Mouse (Mus musculus) midbrain, embryonic 13.5 days (tissue): ENCODE measurements around the gene Rps18. TPM values are rescaled to one million over a fixed set of nuclear protein-coding genes. Genes with fewer than 3 reads are reported as not detected.
"Not testable (repeated sequence)": the region's sequence is repeated elsewhere in the genome, so short reads cannot be mapped to it uniquely, and the experiment has no call there.

Experiments used
- ATAC-seq: fragments of 200-750 bp; cut with Nextera tagmentation; 2 replicates; pipeline ENCODE4 v1.8.0; 2017; ENCODE audit warnings: mild to moderate bottlenecking, moderate TSS enrichment, moderate library complexity
- H3K27ac ChIP-seq: fragments of 300-500 bp; sonication (generic); 2 replicates; pipeline ENCODE4 v1.5.1; 2015; ENCODE audit warnings: inconsistent platforms, mild to moderate bottlenecking, moderate library complexity
- H3K27me3 ChIP-seq: fragments of 300-500 bp; sonication (generic); 2 replicates; pipeline ENCODE4 v1.6.1; 2015; ENCODE audit warnings: mild to moderate bottlenecking, inconsistent platforms
- H3K36me3 ChIP-seq: fragments of 300-500 bp; sonication (generic); 2 replicates; pipeline ENCODE4 v1.6.1; 2015; ENCODE audit warnings: mild to moderate bottlenecking, inconsistent platforms
- H3K4me1 ChIP-seq: fragments of 300-500 bp; sonication (generic); replicated peaks from 2 replicates; pipeline ENCODE4 v1.6.1; 2015; ENCODE audit warnings: inconsistent platforms
- H3K4me2 ChIP-seq: fragments of 300-500 bp; sonication (generic); replicated peaks from 2 replicates; pipeline ENCODE4 v1.6.1; 2015; ENCODE audit warnings: moderate library complexity, mild to moderate bottlenecking, inconsistent platforms
- H3K4me3 ChIP-seq: fragments of 300-500 bp; sonication (generic); replicated peaks from 2 replicates; pipeline ENCODE4 v1.5.1; 2015; ENCODE audit warnings: mild to moderate bottlenecking, inconsistent platforms
- H3K9ac ChIP-seq: fragments of 300-500 bp; sonication (generic); replicated peaks from 2 replicates; pipeline ENCODE4 v1.6.1; 2015; ENCODE audit warnings: mild to moderate bottlenecking, inconsistent platforms
- H3K9me3 ChIP-seq: fragments of 300-500 bp; sonication (generic); 2 replicates; pipeline ENCODE4 v1.6.1; 2016; ENCODE audit warnings: mild to moderate bottlenecking, inconsistent platforms
- WGBS: fragments of 180-500 bp; shearing (Covaris S2); methylation state at CpG from one replicate; pipeline ENCODE4 v1.1.7; 2015; 5-methylcytosine and 5-hydroxymethylcytosine counted together
- polyA plus RNA-seq: library from polyadenylated mRNA; unstranded; fragments of >200 nt; fragmentation: Nextera tagmentation; extraction: Ambion mirVana; gene quantifications from 2 replicates; pipeline ENCODE4 v1.2.1, GENCODE M21; 2015

The Rps18 gene
- polyA plus RNA-seq, 1 experiment from 2014 or later, result 949 TPM

DNA sequence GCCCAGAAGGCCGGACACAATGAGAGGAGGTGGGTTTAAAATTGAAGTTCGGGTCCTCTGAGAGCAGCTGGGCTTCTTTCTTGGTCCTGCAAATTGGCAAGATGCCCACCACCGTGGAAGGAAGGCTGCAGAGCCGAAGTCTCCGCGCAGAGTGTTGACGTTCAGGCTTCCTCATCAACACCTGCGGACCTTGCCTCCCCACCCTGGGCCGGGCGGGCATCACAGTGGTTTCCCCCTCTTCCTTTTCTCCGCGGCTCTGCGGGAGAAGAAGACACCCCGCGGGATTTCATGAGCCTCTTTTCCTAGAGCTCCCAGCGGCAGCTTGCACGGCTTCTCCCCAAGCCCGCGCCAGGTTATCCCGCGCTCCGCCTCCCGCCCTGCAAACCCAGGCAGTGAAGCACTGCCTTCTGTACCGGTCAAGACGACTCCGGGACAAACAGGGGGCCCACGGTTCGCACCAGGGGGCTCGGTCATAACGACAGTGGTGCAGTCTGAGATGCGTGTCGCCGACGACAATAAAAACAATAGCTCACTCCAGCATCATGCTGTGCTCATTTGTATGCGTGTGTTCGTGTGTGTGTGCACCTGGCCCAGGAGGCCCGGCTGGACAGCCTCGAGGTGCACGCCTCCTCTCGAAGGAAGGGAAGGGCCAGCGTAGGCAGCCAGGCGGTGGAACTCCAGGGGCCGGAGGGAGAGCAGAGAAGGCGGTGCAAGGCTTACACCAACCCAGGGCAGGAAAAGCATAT lies 47.3 kb downstream of the Rps18 start:
- H3K9me3 ChIP-seq, result no peaks in the 10 kb centered on the region
- H3K4me2 ChIP-seq, result peak overlapping the region; percentile 83
- 0% methylated on average over 41 of the region's 44 CpGs for WGBS
- H3K4me1 ChIP-seq, result peaks cover 32% of the 10 kb centered on the region
- peak overlapping the region; percentile 74 for H3K9ac ChIP-seq
- ATAC-seq, result peak; percentile 18; the same call in 1 of the 2 replicates
- no peaks in the 10 kb centered on the region for H3K27me3 ChIP-seq
- H3K4me3 ChIP-seq, result peak overlapping the region; percentile 89
- H3K27ac ChIP-seq, result peak overlapping the region; percentile 91
- peaks cover 24% of the 10 kb centered on the region for H3K36me3 ChIP-seq

DNA sequence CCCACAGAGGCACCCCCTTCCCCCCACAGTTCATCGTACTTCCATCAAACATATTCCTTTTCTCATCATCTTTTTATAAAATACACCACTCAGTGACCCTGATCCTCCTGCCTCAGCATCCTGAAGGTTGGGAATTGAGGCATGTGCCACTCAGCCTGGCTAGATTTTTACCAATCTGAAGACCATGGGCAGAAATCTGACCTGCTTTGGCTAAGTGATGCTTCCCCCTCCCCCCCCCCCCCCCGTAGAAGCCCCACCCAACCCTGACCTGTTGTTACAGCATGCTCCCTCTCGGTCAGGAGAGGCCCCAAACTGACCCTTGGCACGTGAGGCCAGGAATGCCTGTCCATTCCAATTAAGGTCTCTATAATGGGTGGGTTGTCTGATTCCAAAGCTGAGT lies 51.0 kb downstream of the Rps18 start, which contains the start of gene Platr17:
TSS of gene Platr17 (plus strand) at position 301 of the 400 bp plus-strand sequence.
- not testable (repeated sequence) for H3K4me1 ChIP-seq, H3K4me3 ChIP-seq, ATAC-seq, H3K36me3 ChIP-seq, H3K27ac ChIP-seq, H3K9me3 ChIP-seq, H3K4me2 ChIP-seq, H3K27me3 ChIP-seq, H3K9ac ChIP-seq
- WGBS, result 35% methylated on average over 3 of the region's 4 CpGs

DNA sequence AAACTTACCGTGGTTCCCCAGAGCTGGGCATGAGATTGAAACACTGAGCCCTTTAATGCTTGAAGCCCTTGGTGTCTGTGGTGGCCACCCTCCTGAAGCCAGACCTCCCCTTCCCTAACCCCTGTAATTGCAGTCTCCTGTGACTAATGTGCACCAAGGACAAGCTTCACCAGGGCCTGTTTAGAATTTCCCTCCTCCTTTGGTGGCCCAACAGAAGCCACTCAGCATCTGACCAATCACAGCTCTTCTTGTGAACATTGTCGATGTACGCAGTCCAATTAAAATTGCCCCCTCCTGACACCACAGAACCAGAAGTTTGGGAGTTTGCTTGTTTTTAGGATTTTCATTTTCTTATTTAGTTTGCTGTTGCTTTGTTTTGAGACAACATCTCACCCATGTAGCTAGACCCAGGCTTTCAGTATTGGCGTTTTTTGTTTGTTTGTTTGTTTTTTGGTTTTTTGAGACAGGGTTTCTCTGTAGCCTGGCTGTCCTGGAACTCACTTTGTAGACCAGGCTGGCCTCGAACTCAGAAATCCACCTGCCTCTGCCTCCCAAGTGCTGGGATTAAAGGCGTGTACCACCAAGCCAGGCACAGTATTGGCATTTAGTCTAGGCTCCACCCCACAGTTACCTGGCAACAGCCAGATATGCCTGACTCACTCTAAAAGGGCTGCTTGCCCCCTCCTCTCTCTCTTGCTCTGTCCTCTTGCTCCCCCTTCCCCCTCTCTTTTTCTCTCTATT lies 51.7 kb downstream of the Rps18 start:
- H3K36me3 ChIP-seq, H3K4me2 ChIP-seq, H3K27me3 ChIP-seq, H3K9me3 ChIP-seq, H3K9ac ChIP-seq, H3K4me3 ChIP-seq, ATAC-seq, H3K27ac ChIP-seq, H3K4me1 ChIP-seq: not testable (repeated sequence)
- 80% methylated on average over 6 of the region's 6 CpGs for WGBS

DNA sequence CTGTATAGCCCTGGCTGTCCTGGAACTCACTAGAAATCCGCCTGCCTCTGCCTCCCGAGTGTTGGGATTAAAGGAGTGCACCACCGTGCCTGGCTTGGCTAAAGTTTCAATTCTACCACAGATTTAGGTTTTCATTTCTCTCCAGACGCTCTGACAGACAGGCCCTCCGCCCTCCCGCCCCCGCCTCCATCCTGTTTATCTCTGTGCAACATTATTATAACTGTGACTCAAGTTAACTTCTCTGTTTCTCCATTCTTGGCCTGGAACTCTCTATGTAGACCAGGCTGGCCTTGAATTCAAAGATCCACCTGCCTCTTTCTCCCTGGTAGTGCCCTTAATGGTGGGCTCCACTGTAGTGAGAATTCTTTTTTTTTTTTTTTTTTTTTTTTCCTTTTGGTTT lies 53.3 kb downstream of the Rps18 start:
- Histone ChIP-seq H3K9me3 (no peaks in the 10 kb centered on the region), H3K9ac (no peak overlapping the region), H3K36me3 (no peaks in the 10 kb centered on the region), H3K4me3 (no peak overlapping the region), H3K4me1 (no peaks in the 10 kb centered on the region; the same call in 1 of the 2 replicates), H3K27me3 (no peaks in the 10 kb centered on the region), H3K4me2 (no peak overlapping the region), H3K27ac (no peak overlapping the region)
- no peak for ATAC-seq
- 88% methylated on average over 7 of the region's 7 CpGs for WGBS

DNA sequence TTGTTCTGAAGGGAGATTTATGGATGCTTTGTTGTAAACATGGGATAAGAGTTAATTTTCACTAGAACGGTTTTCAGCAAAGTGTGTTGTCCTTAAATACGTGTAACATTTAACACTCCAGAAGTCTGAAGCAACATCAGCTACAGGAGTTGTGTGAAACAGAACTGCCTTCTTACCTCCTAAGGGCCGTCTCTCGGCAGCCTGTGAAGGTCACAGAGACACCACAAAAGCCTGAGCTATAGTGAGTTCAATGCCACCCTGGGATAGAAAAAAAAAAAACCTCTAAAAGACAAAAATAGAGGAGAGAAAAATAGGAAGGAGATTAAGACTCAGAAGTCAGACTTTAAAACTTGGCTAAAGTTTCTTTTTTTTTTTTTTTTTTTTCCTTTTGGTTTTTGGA lies 53.7 kb downstream of the Rps18 start:
- Histone ChIP-seq H3K27me3 (no peaks in the 10 kb centered on the region), H3K9me3 (no peaks in the 10 kb centered on the region), H3K4me2 (no peak overlapping the region), H3K9ac (no peak overlapping the region), H3K4me3 (no peak overlapping the region), H3K36me3 (no peaks in the 10 kb centered on the region), H3K4me1 (no peaks in the 10 kb centered on the region), H3K27ac (no peak overlapping the region)
- no peak for ATAC-seq
- 79% methylated on average over 4 of the region's 4 CpGs for WGBS

Other genes starting within 250 kb of the Rps18 start
- gene March2, start 237.3 kb downstream of the Rps18 start, polyA plus RNA-seq, result 54.4 and 55.8 TPM in 2 replicates
- 534 and 547 TPM in 2 replicates for gene Rab11b, start 195.5 kb downstream of the Rps18 start, polyA plus RNA-seq
- 14.3 and 17.1 TPM in 2 replicates for gene Angptl4, start 174.2 kb downstream of the Rps18 start, polyA plus RNA-seq
- 28.6 and 36.2 TPM in 2 replicates for gene Kank3, start 145.5 kb downstream of the Rps18 start, polyA plus RNA-seq
- 704 and 707 TPM in 2 replicates for gene Rps28, start 131.4 kb downstream of the Rps18 start, polyA plus RNA-seq
- gene Ndufa7, start 131.4 kb downstream of the Rps18 start, polyA plus RNA-seq, result 482 and 516 TPM in 2 replicates
- gene Cd320, start 112.9 kb downstream of the Rps18 start, polyA plus RNA-seq, result 64.0 and 66.9 TPM in 2 replicates
- gene Gm7029, start 82.2 kb downstream of the Rps18 start, polyA plus RNA-seq, result not detected in 2 replicates
- gene Kifc1, start 65.3 kb downstream of the Rps18 start, polyA plus RNA-seq, result 2.9 and 3.0 TPM in 2 replicates
- gene Platr17, start 50.9 kb downstream of the Rps18 start, polyA plus RNA-seq, result 0.40 and 0.52 TPM in 2 replicates
- gene Daxx, start 46.6 kb downstream of the Rps18 start, polyA plus RNA-seq, result 56.5 and 57.2 TPM in 2 replicates
- gene Tapbp, start 40.1 kb downstream of the Rps18 start, polyA plus RNA-seq, result 18.1 and 19.6 TPM in 2 replicates
- 20.3 TPM in 2 replicates for gene Zbtb22, start 40.1 kb downstream of the Rps18 start, polyA plus RNA-seq
- 49.8 and 56.9 TPM in 2 replicates for gene Rgl2, start 26.5 kb downstream of the Rps18 start, polyA plus RNA-seq
- 193 and 195 TPM in 2 replicates for gene Pfdn6, start 15.7 kb downstream of the Rps18 start, polyA plus RNA-seq
- 24.4 and 25.7 TPM in 2 replicates for gene Wdr46, start 15.3 kb downstream of the Rps18 start, polyA plus RNA-seq
- gene B3galt4, start 4.5 kb downstream of the Rps18 start, polyA plus RNA-seq, result 12.4 and 13.6 TPM in 2 replicates
- 66.4 and 69.8 TPM in 2 replicates for gene Vps52, start 189 bp downstream of the Rps18 start, polyA plus RNA-seq
- gene H2-K1, start 44.3 kb upstream of the Rps18 start, polyA plus RNA-seq, result 13.5 and 16.0 TPM in 2 replicates
- 20.1 and 24.3 TPM in 2 replicates for gene Ring1, start 68.7 kb upstream of the Rps18 start, polyA plus RNA-seq
- gene H2-Ke6, start 72.1 kb upstream of the Rps18 start, polyA plus RNA-seq, result 80.5 and 91.7 TPM in 2 replicates
- 176 and 180 TPM in 2 replicates for gene Slc39a7, start 75.7 kb upstream of the Rps18 start, polyA plus RNA-seq
- gene Rxrb, start 75.8 kb upstream of the Rps18 start, polyA plus RNA-seq, result 57.9 and 62.7 TPM in 2 replicates
- gene Col11a2, start 83.4 kb upstream of the Rps18 start, polyA plus RNA-seq, result 2.1 and 2.5 TPM in 2 replicates
- gene H2-Oa, start 136.3 kb upstream of the Rps18 start, polyA plus RNA-seq, result not detected in 2 replicates
- gene H2-DMa, start 163.5 kb upstream of the Rps18 start, polyA plus RNA-seq, result 13.1 and 15.3 TPM in 2 replicates
- 128 and 147 TPM in 2 replicates for gene Brd2, start 166.6 kb upstream of the Rps18 start, polyA plus RNA-seq
- 0.14 and 0.32 TPM in 2 replicates for gene H2-DMb2, start 187.3 kb upstream of the Rps18 start, polyA plus RNA-seq
- gene H2-DMb1, start 197.1 kb upstream of the Rps18 start, polyA plus RNA-seq, result 0.43 TPM in 1 of 2 replicates, not detected in the other
- 0.46 and 0.57 TPM in 2 replicates for gene Tap1, start 231.6 kb upstream of the Rps18 start, polyA plus RNA-seq
- 0.73 and 1.5 TPM in 2 replicates for gene Psmb9, start 231.8 kb upstream of the Rps18 start, polyA plus RNA-seq
- gene Psmb8, start 241.7 kb upstream of the Rps18 start, polyA plus RNA-seq, result 1.5 and 2.4 TPM in 2 replicates
- gene Tap2, start 247.5 kb upstream of the Rps18 start, polyA plus RNA-seq, result 0.50 and 0.55 TPM in 2 replicates